Comparison of ENCODE assay signal across 10 mouse cellular contexts in genomic region chr10:126002818-126003506, GRCm38 (mm10). TPM values are rescaled to one million over a fixed set of nuclear protein-coding genes. Genes with fewer than 3 reads are reported as not detected.
DNase-seq lines count a peak whose midpoint lies in the region; ATAC-seq and TF ChIP-seq lines count a peak whose summit lies in the region.
"Had no signal": no experiment of that assay in that cellular context is flagged by ENCODE, and none has a peak within 500 bp of the region (broad histone marks: within the 10 kb centered on the region; RNA-seq: fewer than 3 reads in every experiment).

No protein-coding gene starts in this region.

- no peak overlapping the region for H3K27ac ChIP-seq in midbrain, postnatal 0 days (ENCODE audit: low read depth, low read length)
- H3K27ac ChIP-seq in midbrain, embryonic 11.5 days (ENCODE audit: low read depth, low read length) = no peak overlapping the region; the same call in 1 of the 2 replicates
- H3K27ac ChIP-seq in hindbrain, embryonic 16.5 days (ENCODE audit: low read depth, low read length) = no peak overlapping the region
- peak overlapping the region; percentile 65 for H3K27ac ChIP-seq in stomach, postnatal 0 days (replicated peaks)

- no peaks in the 10 kb centered on the region for H3K27me3 ChIP-seq in midbrain, postnatal 0 days (ENCODE audit: insufficient read depth, low read length)
- H3K27me3 ChIP-seq in midbrain, embryonic 11.5 days (ENCODE audit: control insufficient read depth, insufficient read depth, low read length) = no peaks in the 10 kb centered on the region
- H3K27me3 ChIP-seq in hindbrain, embryonic 16.5 days (replicated peaks; ENCODE audit: control insufficient read depth, insufficient read depth, low read length) = no peaks in the 10 kb centered on the region
- no peaks in the 10 kb centered on the region for H3K27me3 ChIP-seq in stomach, postnatal 0 days (ENCODE audit: control insufficient read depth, insufficient read depth, low read length)

- no peak overlapping the region for H3K4me2 ChIP-seq in midbrain, postnatal 0 days (ENCODE audit: low read depth, low read length, poor library complexity, severe bottlenecking)
- H3K4me2 ChIP-seq in midbrain, embryonic 11.5 days = no peak overlapping the region
- peak overlapping the region; percentile 1; the same call in 1 of the 2 replicates for H3K4me2 ChIP-seq in hindbrain, embryonic 16.5 days (ENCODE audit: low read length)
- H3K4me2 ChIP-seq in stomach, postnatal 0 days (replicated peaks; ENCODE audit: low read depth) = no peak overlapping the region

- peak; percentile 52 for DNase-seq in midbrain, postnatal 0 days (ENCODE audit: low spot score)
- DNase-seq in midbrain, embryonic 11.5 days (ENCODE audit: low spot score, missing footprints) = no peak
- DNase-seq in left cerebral cortex, postnatal 4 days = peak; percentile 42
- no peak for DNase-seq in stomach, postnatal 0 days (ENCODE audit: low spot score)
- DNase-seq in cerebellum, adult 8-10 months = no peak
- DNase-seq in gastrocnemius, postnatal 4 days (ENCODE audit: low spot score in 2 of 2) = no peak
- DNase-seq: gastrocnemius, postnatal 25 days had no signal

- intact Hi-C loops in left cerebral cortex, postnatal 4 days (cut with DNase I) = no loop called here

- no peaks in the 10 kb centered on the region for H3K36me3 ChIP-seq in midbrain, postnatal 0 days (ENCODE audit: insufficient read depth, low read length)
- peaks cover 11% of the 10 kb centered on the region for H3K36me3 ChIP-seq in midbrain, embryonic 11.5 days (ENCODE audit: control insufficient read depth, insufficient read depth, low read length)
- H3K36me3 ChIP-seq in hindbrain, embryonic 16.5 days (ENCODE audit: control insufficient read depth, insufficient read depth, low read length) = no peaks in the 10 kb centered on the region; the same call in 1 of the 2 replicates
- H3K36me3 ChIP-seq in stomach, postnatal 0 days (ENCODE audit: control insufficient read depth, insufficient read depth, low read length) = peaks cover 37% of the 10 kb centered on the region

- no peak for TF ChIP-seq CTCF in midbrain, postnatal 0 days (IDR thresholded peaks at IDR 0.05)
- no peak for TF ChIP-seq CTCF in stomach, postnatal 0 days (IDR thresholded peaks at IDR 0.05; ENCODE audit: low read depth)

- no peaks in the 10 kb centered on the region for H3K9me3 ChIP-seq in midbrain, postnatal 0 days (ENCODE audit: low read length)
- no peaks in the 10 kb centered on the region for H3K9me3 ChIP-seq in midbrain, embryonic 11.5 days (ENCODE audit: control insufficient read depth, low read length)
- no peaks in the 10 kb centered on the region for H3K9me3 ChIP-seq in hindbrain, embryonic 16.5 days (ENCODE audit: control insufficient read depth, low read length)
- H3K9me3 ChIP-seq in stomach, postnatal 0 days (ENCODE audit: control insufficient read depth, low read length) = no peaks in the 10 kb centered on the region

- no peak for ATAC-seq in midbrain, postnatal 0 days (ENCODE audit: low FRiP score)
- no peak for ATAC-seq in midbrain, embryonic 11.5 days (ENCODE audit: low FRiP score)
- no peak for ATAC-seq in hindbrain, embryonic 16.5 days
- ATAC-seq in stomach, postnatal 0 days (ENCODE audit: low FRiP score, low TSS enrichment) = no peak
- no peak for ATAC-seq in CD4-positive, CD25-positive, alpha-beta regulatory T cell, adult 4 months

- no peak for TF ChIP-seq EP300 in stomach, postnatal 0 days (optimal IDR thresholded peaks at IDR 0.05)

- no peaks in the 10 kb centered on the region for H3K4me1 ChIP-seq in midbrain, postnatal 0 days (ENCODE audit: insufficient read depth, low read length)
- peaks cover 1% of the 10 kb centered on the region; the same call in 1 of the 2 replicates for H3K4me1 ChIP-seq in midbrain, embryonic 11.5 days (ENCODE audit: control insufficient read depth, insufficient read depth, low read length)
- peaks cover under 1% of the 10 kb centered on the region; the same call in 1 of the 2 replicates for H3K4me1 ChIP-seq in hindbrain, embryonic 16.5 days (ENCODE audit: control insufficient read depth, insufficient read depth, low read depth, low read length)
- H3K4me1 ChIP-seq in stomach, postnatal 0 days (replicated peaks; ENCODE audit: control insufficient read depth, insufficient read depth) = no peaks in the 10 kb centered on the region

- WGBS in midbrain, postnatal 0 days = 53% methylated on average over 18 of the region's 18 CpGs
- WGBS in midbrain, embryonic 11.5 days = 79% methylated on average over 18 of the region's 18 CpGs
- WGBS in hindbrain, embryonic 16.5 days = 32% methylated on average over 18 of the region's 18 CpGs
- WGBS in stomach, postnatal 0 days = 56% methylated on average over 18 of the region's 18 CpGs

- H3K4me3 ChIP-seq in midbrain, postnatal 0 days (ENCODE audit: low read depth, low read length) = no peak overlapping the region
- H3K4me3 ChIP-seq in midbrain, embryonic 11.5 days (ENCODE audit: low read depth, low read length) = no peak overlapping the region
- H3K4me3 ChIP-seq in hindbrain, embryonic 16.5 days (ENCODE audit: low read length) = no peak overlapping the region
- no peak overlapping the region for H3K4me3 ChIP-seq in stomach, postnatal 0 days (ENCODE audit: low read depth, low read length)

- H3K9ac ChIP-seq in midbrain, postnatal 0 days (replicated peaks; ENCODE audit: low read length, poor library complexity, severe bottlenecking) = no peak overlapping the region
- H3K9ac ChIP-seq in midbrain, embryonic 11.5 days (ENCODE audit: low read length) = no peak overlapping the region
- no peak overlapping the region for H3K9ac ChIP-seq in hindbrain, embryonic 16.5 days (ENCODE audit: low read depth, low read length)
- no peak overlapping the region for H3K9ac ChIP-seq in stomach, postnatal 0 days (ENCODE audit: low read length)

RNA-seq across cellular contexts. Expression of gene Lrig3, which starts 37.0 kb away (rescaled TPM):
- 5.8 and 7.5 TPM in 2 replicates for total RNA-seq in midbrain, postnatal 0 days (2014; rRNA removed)
- 1.6 and 2.3 TPM in 2 replicates for polyA plus RNA-seq in midbrain, postnatal 0 days (2015; fragmentation: Nextera tagmentation; extraction: Ambion mirVana)
- 9.2 and 9.5 TPM in 2 replicates for polyA plus RNA-seq in midbrain, embryonic 11.5 days (2014; fragmentation: Nextera tagmentation; extraction: Ambion mirVana)
- 3.3 and 3.7 TPM in 2 replicates for polyA plus RNA-seq in hindbrain, embryonic 16.5 days (2015; fragmentation: Nextera tagmentation; extraction: Ambion mirVana)
- total RNA-seq in left cerebral cortex, postnatal 4 days (2021) = 1 to 10 TPM; 4.4 to 4.6 TPM
- polyA plus RNA-seq in stomach, postnatal 0 days (2015; fragmentation: Nextera tagmentation; extraction: Ambion mirVana) = 11.3 and 11.6 TPM in 2 replicates
- polyA plus RNA-seq in CD4-positive, CD25-positive, alpha-beta regulatory T cell, adult 4 months (2017; shearing (Covaris generic)) = under 1 TPM; 0.16 TPM
- total RNA-seq in gastrocnemius, postnatal 4 days (2021) = 10 to 100 TPM; 16.6 to 17.4 TPM
- total RNA-seq: neutrophil, adult 5-6 weeks had no signal

Comparison
In these comparisons a context has a peak if more than half of its experiments do, and no peak if none do; other contexts are left out.
1. DNase-seq: peak in midbrain, postnatal 0 days (single experiment) and left cerebral cortex, postnatal 4 days (single experiment); none in midbrain, embryonic 11.5 days (single experiment), stomach, postnatal 0 days (single experiment), cerebellum, adult 8-10 months (single experiment) and gastrocnemius, postnatal 4 days (0 of 2).